Mouse (Mus musculus) megakaryocyte, embryonic 14.5 days (primary cell): ENCODE results near the gene Neurog1. TPM values are rescaled to one million over a fixed set of nuclear protein-coding genes. Genes with fewer than 3 reads are reported as not detected.

ENCODE experiments used
- H3K27me3 ChIP-seq: replicated peaks from 2 replicates; pipeline ENCODE3; 2012; ENCODE audit warnings: inconsistent platforms
- H3K36me3 ChIP-seq: replicated peaks from 2 replicates; pipeline ENCODE3; 2012; ENCODE audit warnings: low read length, inconsistent platforms, mixed read lengths
- H3K4me1 ChIP-seq: 2 replicates; pipeline ENCODE4 v1.6.1; 2012; ENCODE audit warnings: inconsistent platforms
- H3K4me3 ChIP-seq: replicated peaks from 2 replicates; pipeline ENCODE3; 2012; ENCODE audit warnings: moderate library complexity, mild to moderate bottlenecking, inconsistent platforms
- H3K9me3 ChIP-seq: 2 replicates; pipeline ENCODE4 v1.6.1; 2012; ENCODE audit warnings: inconsistent platforms
- FLI1 ChIP-seq: IDR thresholded peaks from 2 replicates; pipeline ENCODE4 v1.6.1; 2012; ENCODE audit warnings: low read length, inconsistent platforms, mixed read lengths
- GATA1 ChIP-seq: IDR thresholded peaks from 3 replicates; pipeline ENCODE4 v1.6.1; 2012; ENCODE audit warnings: mixed read lengths, low read length, inconsistent platforms, borderline replicate concordance
- polyA plus RNA-seq: library from polyadenylated mRNA; stranded (reverse); fragments of >175 nt; gene quantifications from 2 replicates; pipeline ENCODE4 v1.2.3, GENCODE M21; 2012; ENCODE audit warnings: low replicate concordance; ENCODE audit not compliant: insufficient read depth

Neurog1 gene
- polyA plus RNA-seq = not detected in 2 replicates

GRCm38 (mm10) chr13:56251924-56252619 lies at the start of gene Neurog1:
Gene Neurog1 (minus strand): TSS chr13:56252163.
- TF ChIP-seq FLI1 = no peak
- TF ChIP-seq GATA1 = no peak
- peaks cover 98% of the 10 kb centered on the region for H3K27me3 ChIP-seq

GRCm38 (mm10) chr13:56299336-56299735 lies 47.4 kb upstream of the Neurog1 start:
- no peak for TF ChIP-seq GATA1
- TF ChIP-seq FLI1 = no peak
- Histone ChIP-seq H3K4me3 (peak overlapping the region; percentile 5), H3K4me1 (peaks cover 11% of the 10 kb centered on the region; the same call in 1 of the 2 replicates), H3K36me3 (no peaks in the 10 kb centered on the region), H3K27me3 (peaks cover 60% of the 10 kb centered on the region), H3K9me3 (peaks cover 23% of the 10 kb centered on the region)

More at GRCm38 (mm10) chr13:56251924-56252619, at the start of gene Neurog1:
- H3K9me3 ChIP-seq = peaks cover 8% of the 10 kb centered on the region; the same call in 1 of the 2 replicates
- no peaks in the 10 kb centered on the region for H3K36me3 ChIP-seq
- H3K4me3 ChIP-seq = peak within 1 kb of the TSS; percentile 5
- H3K4me1 ChIP-seq = peaks cover 13% of the 10 kb centered on the region

GRCm38 (mm10) chr13:56296659-56297020 lies 44.7 kb upstream of the Neurog1 start:
- Histone ChIP-seq H3K27me3 (peaks cover 75% of the 10 kb centered on the region), H3K4me1 (peaks cover 11% of the 10 kb centered on the region; the same call in 1 of the 2 replicates), H3K36me3 (no peaks in the 10 kb centered on the region), H3K9me3 (peaks cover 12% of the 10 kb centered on the region), H3K4me3 (peak overlapping the region; percentile 66)
- TF ChIP-seq FLI1 = no peak
- TF ChIP-seq GATA1 = no peak

- Histone ChIP-seq H3K36me3 (no peaks in the 10 kb centered on the region), H3K9me3 (peaks cover 12% of the 10 kb centered on the region), H3K4me1 (peaks cover 11% of the 10 kb centered on the region; the same call in 1 of the 2 replicates), H3K4me3 (peak within 1 kb of the TSS; percentile 66), H3K27me3 (peaks cover 77% of the 10 kb centered on the region)
- no peak for TF ChIP-seq FLI1
- TF ChIP-seq GATA1 = no peak
These were observed 44.1 kb upstream of the Neurog1 start, which contains the start of gene Cxcl14 for GRCm38 (mm10) chr13:56295943-56296658. Gene Cxcl14 (minus strand): TSS chr13:56296551.

GRCm38 (mm10) chr13:56295586-56295942 lies 43.6 kb upstream of the Neurog1 start:
- Histone ChIP-seq H3K27me3 (peaks cover 75% of the 10 kb centered on the region), H3K36me3 (no peaks in the 10 kb centered on the region), H3K4me3 (no peak overlapping the region), H3K9me3 (peaks cover 13% of the 10 kb centered on the region), H3K4me1 (peaks cover 11% of the 10 kb centered on the region; the same call in 1 of the 2 replicates)
- TF ChIP-seq FLI1 (no peak), GATA1 (no peak)

- Histone ChIP-seq H3K4me3 (no peak overlapping the region), H3K27me3 (peaks cover 73% of the 10 kb centered on the region)
- TF ChIP-seq GATA1 (no peak), FLI1 (no peak)
These were observed 42.9 kb upstream of the Neurog1 start for GRCm38 (mm10) chr13:56294908-56295307.

GRCm38 (mm10) chr13:56289998-56290397 lies 38.0 kb upstream of the Neurog1 start:
- H3K4me1 ChIP-seq = no peaks in the 10 kb centered on the region

More at GRCm38 (mm10) chr13:56294908-56295307, 42.9 kb upstream of the Neurog1 start:
- H3K36me3 ChIP-seq = no peaks in the 10 kb centered on the region
- peaks cover 20% of the 10 kb centered on the region for H3K9me3 ChIP-seq
- peaks cover 11% of the 10 kb centered on the region; the same call in 1 of the 2 replicates for H3K4me1 ChIP-seq

GRCm38 (mm10) chr13:56289261-56289660 lies 37.3 kb upstream of the Neurog1 start:
- TF ChIP-seq FLI1 (no peak), GATA1 (no peak)
- H3K9me3 ChIP-seq = peaks cover 12% of the 10 kb centered on the region
- no peaks in the 10 kb centered on the region for H3K36me3 ChIP-seq
- no peaks in the 10 kb centered on the region for H3K4me1 ChIP-seq
- peaks cover 41% of the 10 kb centered on the region for H3K27me3 ChIP-seq
- no peak overlapping the region for H3K4me3 ChIP-seq

More at GRCm38 (mm10) chr13:56289998-56290397, 38.0 kb upstream of the Neurog1 start:
- H3K27me3 ChIP-seq = peaks cover 46% of the 10 kb centered on the region
- TF ChIP-seq FLI1 (no peak), GATA1 (no peak)
- no peaks in the 10 kb centered on the region for H3K36me3 ChIP-seq
- H3K9me3 ChIP-seq = peaks cover 12% of the 10 kb centered on the region
- no peak overlapping the region for H3K4me3 ChIP-seq

GRCm38 (mm10) chr13:56288601-56289000 lies 36.6 kb upstream of the Neurog1 start:
- Histone ChIP-seq H3K36me3 (no peaks in the 10 kb centered on the region), H3K9me3 (peaks cover 12% of the 10 kb centered on the region), H3K27me3 (peaks cover 34% of the 10 kb centered on the region), H3K4me1 (no peaks in the 10 kb centered on the region), H3K4me3 (no peak overlapping the region)
- TF ChIP-seq FLI1 = no peak
- TF ChIP-seq GATA1 = no peak
